Mouse (Mus musculus) heart, adult 2 months (tissue): ENCODE data around the gene Pex10.

Source experiments
- CTCF ChIP-seq: fragments of 200-600 bp; IDR thresholded peaks from 2 replicates; pipeline ENCODE4 v1.8.1; 2022; ENCODE audit warnings: antibody characterized with exemption, mild to moderate bottlenecking, moderate library complexity
- EP300 ChIP-seq: fragments of 200-500 bp; IDR thresholded peaks from 2 replicates; pipeline ENCODE4 v1.6.1; 2011; ENCODE audit warnings: low read depth, low read length, control low read depth; ENCODE audit not compliant: insufficient read depth
- POLR2A ChIP-seq: fragments of 200-500 bp; IDR thresholded peaks from 2 replicates; pipeline ENCODE4 v1.6.1; 2011; ENCODE audit warnings: mild to moderate bottlenecking, low read depth, low read length, control low read depth; ENCODE audit not compliant: insufficient read depth

DNA sequence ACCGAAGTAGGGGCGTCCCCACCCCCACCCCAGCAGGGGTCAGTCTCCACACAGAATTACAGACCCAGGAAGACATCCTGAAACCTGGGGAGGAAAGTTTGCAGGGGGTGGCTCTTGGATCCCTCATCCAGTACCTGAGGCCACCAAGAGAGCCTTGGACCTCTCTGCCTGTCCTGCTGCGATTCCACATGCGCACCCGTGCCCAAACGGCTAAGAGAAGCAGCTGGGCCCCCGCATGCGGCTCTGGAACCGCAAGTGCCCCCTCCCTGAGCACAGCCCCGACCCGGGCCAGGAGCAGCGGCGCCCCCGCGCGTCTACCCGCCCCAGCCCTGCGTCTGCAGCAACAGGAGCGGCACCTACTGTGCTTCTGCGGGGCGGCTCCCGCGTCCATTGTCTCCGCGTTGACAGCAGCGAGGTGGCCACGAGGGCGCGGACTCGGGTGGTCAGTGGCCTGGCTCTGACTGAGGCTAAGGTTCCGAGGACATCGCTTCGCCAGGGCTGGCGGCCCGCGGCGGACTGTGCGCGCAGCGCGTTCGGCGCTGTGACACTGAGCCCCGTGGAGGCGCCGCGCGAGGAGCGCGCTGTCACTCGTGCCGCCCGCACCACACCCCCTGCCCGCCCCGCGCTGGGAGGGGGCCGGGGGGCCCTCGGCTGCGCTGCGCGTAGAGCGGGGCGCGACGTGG lies 24.1 kb upstream of the Pex10 start:
- TF ChIP-seq POLR2A (no peak), CTCF (no peak), EP300 (no peak)
